Mouse (Mus musculus): Measurements from ENCODE around the gene Klhdc8b. TPM values are rescaled to one million over a fixed set of nuclear protein-coding genes. Genes with fewer than 3 reads are reported as not detected.
A peak's percentile ranks its signal among the peaks of the same experiment; 100 is the strongest.

Gene Klhdc8b
- polyA plus RNA-seq, 1 experiment from 2014 or later = 36.2 TPM

GRCm38 (mm10) chr9:108449860-108450259 is 11.5 kb downstream of the Klhdc8b start:
- H3K9ac ChIP-seq (ENCODE audit: low read length) = peak overlapping the region; percentile 11; the same call in 1 of the 2 replicates
- 18% methylated on average over 4 of the region's 4 CpGs for WGBS
- H3K4me3 ChIP-seq (ENCODE audit: low read depth, low read length) = peak overlapping the region; percentile 12; the same call in 1 of the 2 replicates
- DNase-seq (ENCODE audit: low spot score, missing footprints) = peak; percentile 99
- H3K4me1 ChIP-seq (ENCODE audit: control insufficient read depth, insufficient read depth, low read length) = peaks cover 37% of the 10 kb centered on the region
- H3K9me3 ChIP-seq (ENCODE audit: control insufficient read depth, low read length) = no peaks in the 10 kb centered on the region
- ATAC-seq (ENCODE audit: low FRiP score) = peak; percentile 80
- H3K27me3 ChIP-seq (ENCODE audit: control insufficient read depth, insufficient read depth, low read length) = no peaks in the 10 kb centered on the region
- peak overlapping the region; percentile 94 for H3K4me2 ChIP-seq
- H3K27ac ChIP-seq (ENCODE audit: low read depth, low read length) = peak overlapping the region; percentile 90
- H3K36me3 ChIP-seq (ENCODE audit: control insufficient read depth, insufficient read depth, low read length) = no peaks in the 10 kb centered on the region

DNA sequence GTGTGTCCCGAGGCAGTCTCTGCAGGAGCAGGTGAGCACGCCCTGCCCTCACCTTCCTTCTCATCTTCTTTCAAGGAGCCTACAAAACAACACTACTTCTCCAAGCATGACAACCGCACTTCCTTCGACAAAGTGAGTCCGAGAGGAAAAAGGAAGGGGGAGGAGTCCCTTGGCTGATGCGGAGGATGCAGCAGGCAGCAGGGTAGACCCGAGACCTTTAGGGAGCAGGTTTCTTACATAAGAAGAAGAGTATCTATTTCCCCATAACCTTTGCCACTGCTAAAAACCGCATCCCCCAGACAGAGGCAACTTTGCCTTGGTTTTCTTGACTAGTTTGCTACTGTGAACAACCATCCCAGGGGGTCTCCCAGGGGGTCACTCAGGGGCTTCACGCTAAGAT is 16.3 kb downstream of the Klhdc8b start:
- ATAC-seq (ENCODE audit: low FRiP score) (no peak), DNase-seq (ENCODE audit: low spot score, missing footprints) (peak; percentile 49)
- 73% methylated on average over 9 of the region's 9 CpGs for WGBS
- Histone ChIP-seq H3K27me3 (ENCODE audit: control insufficient read depth, insufficient read depth, low read length) (no peaks in the 10 kb centered on the region), H3K9ac (ENCODE audit: low read length) (no peak overlapping the region), H3K4me2 (no peak overlapping the region), H3K9me3 (ENCODE audit: control insufficient read depth, low read length) (no peaks in the 10 kb centered on the region), H3K36me3 (ENCODE audit: control insufficient read depth, insufficient read depth, low read length) (no peaks in the 10 kb centered on the region), H3K4me3 (ENCODE audit: low read depth, low read length) (no peak overlapping the region), H3K4me1 (ENCODE audit: control insufficient read depth, insufficient read depth, low read length) (peaks cover 17% of the 10 kb centered on the region), H3K27ac (ENCODE audit: low read depth, low read length) (no peak overlapping the region)

- Histone ChIP-seq H3K27ac (ENCODE audit: low read depth, low read length) (no peak overlapping the region), H3K36me3 (ENCODE audit: control insufficient read depth, insufficient read depth, low read length) (no peaks in the 10 kb centered on the region), H3K9ac (ENCODE audit: low read length) (no peak overlapping the region), H3K4me3 (ENCODE audit: low read depth, low read length) (no peak overlapping the region), H3K4me2 (no peak overlapping the region), H3K4me1 (ENCODE audit: control insufficient read depth, insufficient read depth, low read length) (peaks cover under 1% of the 10 kb centered on the region; the same call in 1 of the 2 replicates), H3K27me3 (ENCODE audit: control insufficient read depth, insufficient read depth, low read length) (no peaks in the 10 kb centered on the region), H3K9me3 (ENCODE audit: control insufficient read depth, low read length) (no peaks in the 10 kb centered on the region)
- DNase-seq (ENCODE audit: low spot score, missing footprints) (peak; percentile 49), ATAC-seq (ENCODE audit: low FRiP score) (no peak)
- 93% methylated on average over 11 of the region's 11 CpGs for WGBS
These were observed 20.0 kb downstream of the Klhdc8b start for GRCm38 (mm10) chr9:108441236-108441919.

DNA sequence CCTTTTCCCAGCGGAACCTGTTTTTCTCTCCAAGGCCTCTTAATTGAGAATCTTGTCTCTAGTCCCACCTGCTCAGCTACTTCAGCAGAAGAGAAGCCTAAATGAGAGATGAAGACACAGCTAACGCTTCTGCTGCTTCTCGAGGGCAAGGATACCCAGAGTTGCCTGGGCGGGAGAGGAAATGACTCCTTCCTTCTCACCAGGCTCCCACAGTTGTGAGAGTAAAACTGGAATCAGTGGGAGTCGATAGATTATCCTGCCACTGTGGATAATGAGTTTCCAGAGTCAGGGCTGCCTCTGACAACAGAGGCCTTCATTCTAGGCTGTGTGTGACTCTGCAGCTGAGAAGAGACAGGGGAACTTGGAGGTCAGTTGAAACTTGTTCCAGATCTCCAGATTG is 20.9 kb downstream of the Klhdc8b start:
- Histone ChIP-seq H3K27me3 (ENCODE audit: control insufficient read depth, insufficient read depth, low read length) (no peaks in the 10 kb centered on the region), H3K4me1 (ENCODE audit: control insufficient read depth, insufficient read depth, low read length) (peaks cover 4% of the 10 kb centered on the region; the same call in 1 of the 2 replicates), H3K9ac (ENCODE audit: low read length) (no peak overlapping the region), H3K9me3 (ENCODE audit: control insufficient read depth, low read length) (no peaks in the 10 kb centered on the region; the same call in 1 of the 2 replicates), H3K27ac (ENCODE audit: low read depth, low read length) (no peak overlapping the region), H3K4me2 (no peak overlapping the region), H3K4me3 (ENCODE audit: low read depth, low read length) (no peak overlapping the region), H3K36me3 (ENCODE audit: control insufficient read depth, insufficient read depth, low read length) (no peaks in the 10 kb centered on the region)
- WGBS = 83% methylated on average over 5 of the region's 5 CpGs
- DNase-seq (ENCODE audit: low spot score, missing footprints) = no peak
- ATAC-seq (ENCODE audit: low FRiP score) = no peak

- ATAC-seq (ENCODE audit: low FRiP score) = no peak
- Histone ChIP-seq H3K9me3 (ENCODE audit: control insufficient read depth, low read length) (no peaks in the 10 kb centered on the region; the same call in 1 of the 2 replicates), H3K27ac (ENCODE audit: low read depth, low read length) (no peak overlapping the region), H3K4me1 (ENCODE audit: control insufficient read depth, insufficient read depth, low read length) (peaks cover 4% of the 10 kb centered on the region; the same call in 1 of the 2 replicates), H3K4me3 (ENCODE audit: low read depth, low read length) (no peak overlapping the region), H3K27me3 (ENCODE audit: control insufficient read depth, insufficient read depth, low read length) (no peaks in the 10 kb centered on the region), H3K36me3 (ENCODE audit: control insufficient read depth, insufficient read depth, low read length) (no peaks in the 10 kb centered on the region), H3K4me2 (no peak overlapping the region), H3K9ac (ENCODE audit: low read length) (no peak overlapping the region)
- 85% methylated on average over 6 of the region's 6 CpGs for WGBS
- DNase-seq (ENCODE audit: low spot score, missing footprints) = no peak
These were observed 22.2 kb downstream of the Klhdc8b start for GRCm38 (mm10) chr9:108439176-108439575.

DNA sequence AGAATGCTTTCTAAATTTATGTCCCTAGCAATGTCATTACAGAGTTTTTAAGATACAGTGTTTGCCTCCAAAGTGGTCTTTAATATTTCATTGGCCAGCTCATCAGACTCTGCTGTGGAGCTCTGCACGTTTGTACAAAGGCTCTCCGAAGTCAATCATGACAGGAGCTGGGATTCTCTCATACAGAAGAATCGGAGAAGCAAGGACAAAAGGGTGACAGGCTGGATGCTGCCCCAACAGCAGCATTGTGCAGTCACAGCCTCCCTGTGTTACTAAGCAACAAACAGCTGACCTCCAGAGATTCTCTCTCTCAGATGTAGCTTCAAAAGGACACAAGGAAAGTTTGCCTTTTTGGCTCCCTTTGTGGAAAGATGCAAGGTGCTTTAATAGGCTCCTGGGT is 25.2 kb downstream of the Klhdc8b start, which contains the start of gene BC048562:
TSS of gene BC048562 (plus strand) at position 301 of the 400 bp plus-strand sequence.
- no peaks in the 10 kb centered on the region for H3K27me3 ChIP-seq (ENCODE audit: control insufficient read depth, insufficient read depth, low read length)
- H3K36me3 ChIP-seq (ENCODE audit: control insufficient read depth, insufficient read depth, low read length) = no peaks in the 10 kb centered on the region
- ATAC-seq (ENCODE audit: low FRiP score) = no peak
- 0 out of 2 replicates have a peak within 1 kb of the TSS, but pooled peaks have one; percentile 20 for H3K9ac ChIP-seq (ENCODE audit: low read length)
- H3K9me3 ChIP-seq (ENCODE audit: control insufficient read depth, low read length) = no peaks in the 10 kb centered on the region; the same call in 1 of the 2 replicates
- WGBS = 37% methylated on average over 3 of the region's 3 CpGs
- no peak within 1 kb of the TSS for H3K4me2 ChIP-seq
- H3K27ac ChIP-seq (ENCODE audit: low read depth, low read length) = no peak within 1 kb of the TSS
- H3K4me3 ChIP-seq (ENCODE audit: low read depth, low read length) = no peak within 1 kb of the TSS
- H3K4me1 ChIP-seq (ENCODE audit: control insufficient read depth, insufficient read depth, low read length) = peaks cover 6% of the 10 kb centered on the region; the same call in 1 of the 2 replicates
- no peak for DNase-seq (ENCODE audit: low spot score, missing footprints)

DNA sequence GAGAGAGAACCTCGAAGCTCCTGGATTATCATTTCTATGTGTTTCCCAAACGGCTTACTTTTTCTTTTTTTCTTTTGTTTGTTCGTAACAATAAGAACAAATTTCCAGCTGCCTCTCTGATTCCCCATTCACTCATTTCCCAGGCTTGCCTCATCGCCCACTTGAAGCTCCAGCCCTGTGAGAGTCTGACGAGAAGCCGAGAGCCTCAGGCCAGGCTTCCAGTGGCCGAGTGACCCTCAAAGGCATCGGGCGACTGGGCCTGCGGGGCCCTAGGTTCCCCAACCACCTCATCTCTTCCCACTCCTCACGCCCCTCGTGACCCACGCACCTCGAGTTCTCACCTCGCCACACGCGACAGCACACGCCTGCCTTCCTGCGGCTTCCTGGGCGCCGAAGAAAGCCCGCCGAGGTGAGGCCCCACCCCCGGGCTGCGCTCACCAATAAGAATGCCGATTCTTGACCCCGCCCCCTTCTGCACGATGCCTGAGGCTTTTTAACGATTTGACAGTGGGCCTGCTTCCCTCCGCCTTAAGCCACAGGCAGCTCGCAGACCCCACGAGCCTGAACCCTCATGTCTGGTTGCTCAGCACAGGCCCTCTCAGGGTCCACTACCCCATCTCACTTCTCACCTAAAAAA is 29.8 kb downstream of the Klhdc8b start:
- H3K4me1 ChIP-seq (ENCODE audit: control insufficient read depth, insufficient read depth, low read length) = peaks cover 6% of the 10 kb centered on the region; the same call in 1 of the 2 replicates
- H3K4me2 ChIP-seq = peak overlapping the region; percentile 36
- no peaks in the 10 kb centered on the region for H3K36me3 ChIP-seq (ENCODE audit: control insufficient read depth, insufficient read depth, low read length)
- 0 out of 2 replicates have a peak overlapping the region, but pooled peaks have one; percentile 24 for H3K9ac ChIP-seq (ENCODE audit: low read length)
- 55% methylated on average over 32 of the region's 32 CpGs for WGBS
- no peaks in the 10 kb centered on the region for H3K27me3 ChIP-seq (ENCODE audit: control insufficient read depth, insufficient read depth, low read length)
- H3K27ac ChIP-seq (ENCODE audit: low read depth, low read length) = no peak overlapping the region
- no peak for DNase-seq (ENCODE audit: low spot score, missing footprints)
- peak; percentile 55; the same call in 1 of the 2 replicates for ATAC-seq (ENCODE audit: low FRiP score)
- H3K4me3 ChIP-seq (ENCODE audit: low read depth, low read length) = peak overlapping the region; percentile 16; the same call in 1 of the 2 replicates
- no peaks in the 10 kb centered on the region; the same call in 1 of the 2 replicates for H3K9me3 ChIP-seq (ENCODE audit: control insufficient read depth, low read length)

DNA sequence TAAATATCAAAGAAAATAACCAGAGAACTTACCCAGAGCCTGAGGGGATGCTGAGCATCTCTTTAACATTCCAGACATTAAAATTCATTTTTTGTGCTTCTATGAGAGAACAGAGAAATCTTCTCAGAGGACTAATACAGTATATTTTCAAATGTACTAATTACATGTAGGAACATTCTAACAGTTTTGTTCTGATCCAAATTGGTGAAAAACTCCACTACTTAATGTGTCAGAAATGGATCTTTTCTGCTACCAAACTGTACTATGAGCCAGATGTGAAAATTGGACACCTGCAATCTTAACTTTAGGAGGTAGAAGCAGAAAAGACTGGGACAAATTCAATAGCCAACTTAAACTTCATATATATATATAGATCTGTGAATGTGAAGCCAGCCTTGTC is 33.0 kb downstream of the Klhdc8b start, which contains the start of gene Ccdc36:
TSS of gene Ccdc36 (minus strand) at position 101 of the 400 bp plus-strand sequence.
- Histone ChIP-seq H3K9me3 (ENCODE audit: control insufficient read depth, low read length) (no peaks in the 10 kb centered on the region), H3K27ac (ENCODE audit: low read depth, low read length) (no peak within 1 kb of the TSS), H3K4me3 (ENCODE audit: low read depth, low read length) (no peak within 1 kb of the TSS), H3K4me1 (ENCODE audit: control insufficient read depth, insufficient read depth, low read length) (0 out of 2 replicates have a peak, but pooled peaks cover 2% of the 10 kb centered on the region), H3K27me3 (ENCODE audit: control insufficient read depth, insufficient read depth, low read length) (no peaks in the 10 kb centered on the region), H3K9ac (ENCODE audit: low read length) (no peak within 1 kb of the TSS), H3K4me2 (no peak within 1 kb of the TSS), H3K36me3 (ENCODE audit: control insufficient read depth, insufficient read depth, low read length) (no peaks in the 10 kb centered on the region)
- DNase-seq (ENCODE audit: low spot score, missing footprints) = no peak
- ATAC-seq (ENCODE audit: low FRiP score) = no peak

DNA sequence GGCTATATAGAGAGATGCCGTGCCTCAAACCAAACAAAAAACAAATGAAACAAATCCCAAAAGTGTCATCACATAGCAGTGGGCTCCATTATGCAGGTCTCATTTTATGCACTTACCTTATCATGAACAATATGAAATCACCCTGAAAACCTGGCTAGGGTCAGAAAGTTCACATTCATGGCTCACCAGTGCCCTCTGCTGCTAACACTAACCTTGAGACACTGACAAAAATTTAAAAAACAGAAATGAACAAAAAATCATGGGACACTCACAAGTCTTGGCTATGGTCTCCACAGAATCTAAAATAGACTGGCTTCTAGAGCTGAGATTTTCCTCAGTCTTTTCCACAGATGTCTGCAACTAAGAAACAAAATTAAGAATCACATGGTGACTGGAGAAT is 49.2 kb downstream of the Klhdc8b start:
- Histone ChIP-seq H3K36me3 (ENCODE audit: control insufficient read depth, insufficient read depth, low read length) (no peaks in the 10 kb centered on the region), H3K27ac (ENCODE audit: low read depth, low read length) (no peak overlapping the region), H3K9ac (ENCODE audit: low read length) (no peak overlapping the region), H3K9me3 (ENCODE audit: control insufficient read depth, low read length) (no peaks in the 10 kb centered on the region), H3K4me3 (ENCODE audit: low read depth, low read length) (no peak overlapping the region), H3K4me2 (no peak overlapping the region), H3K4me1 (ENCODE audit: control insufficient read depth, insufficient read depth, low read length) (no peaks in the 10 kb centered on the region), H3K27me3 (ENCODE audit: control insufficient read depth, insufficient read depth, low read length) (no peaks in the 10 kb centered on the region)
- WGBS = 85% methylated on average over 1 of the region's 1 CpGs
- ATAC-seq (ENCODE audit: low FRiP score) (no peak), DNase-seq (ENCODE audit: low spot score, missing footprints) (no peak)

Measured in midbrain, embryonic 11.5 days (tissue).